Mouse (Mus musculus): ENCODE data around the gene Vps13a. TPM values are rescaled to one million over a fixed set of nuclear protein-coding genes. Genes with fewer than 3 reads are reported as not detected.
"Not testable (repeated sequence)": the region's sequence is repeated elsewhere in the genome, so short reads cannot be mapped to it uniquely, and the experiment has no call there.

The Vps13a gene
- polyA plus RNA-seq, 1 experiment: 25.3 TPM

DNA sequence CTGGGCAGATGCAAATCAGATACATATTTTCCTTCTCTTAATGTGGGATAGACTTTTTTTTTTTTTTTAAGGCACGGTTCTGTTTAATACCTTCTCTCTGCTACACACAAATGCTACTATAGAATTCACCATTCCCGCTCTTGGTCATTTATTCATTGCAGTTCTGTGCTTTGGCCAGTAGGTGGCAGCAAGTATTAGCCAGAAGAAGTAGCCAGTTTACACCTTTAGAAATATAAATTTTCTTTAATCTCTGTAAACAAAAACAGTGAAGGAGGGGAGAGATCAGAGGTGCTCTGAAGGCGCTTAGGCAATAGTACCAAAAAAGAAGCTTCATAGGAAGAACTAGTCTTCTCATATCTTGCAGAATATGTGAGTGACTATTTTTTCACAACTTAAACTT lies 22.0 kb upstream of the Vps13a start:
- Histone ChIP-seq H3K27ac (ENCODE audit: control insufficient read depth, insufficient read depth, low read depth, low read length, poor library complexity) (no peak overlapping the region), H3K4me1 (ENCODE audit: control insufficient read depth, insufficient read depth, low read length) (no peaks in the 10 kb centered on the region), H3K4me3 (replicated peaks; ENCODE audit: control insufficient read depth, low read depth, low read length) (no peak overlapping the region)
- TF ChIP-seq POLR2A (IDR thresholded peaks at IDR 0.05; ENCODE audit: borderline replicate concordance, control insufficient read depth, low read depth, low read length) (no peak), CTCF (IDR thresholded peaks at IDR 0.05; ENCODE audit: control insufficient read depth, insufficient read depth, low read length) (peak; percentile 21; the same call in 1 of the 2 replicates)
- WGBS: 0% methylated on average over 3 of the region's 3 CpGs

DNA sequence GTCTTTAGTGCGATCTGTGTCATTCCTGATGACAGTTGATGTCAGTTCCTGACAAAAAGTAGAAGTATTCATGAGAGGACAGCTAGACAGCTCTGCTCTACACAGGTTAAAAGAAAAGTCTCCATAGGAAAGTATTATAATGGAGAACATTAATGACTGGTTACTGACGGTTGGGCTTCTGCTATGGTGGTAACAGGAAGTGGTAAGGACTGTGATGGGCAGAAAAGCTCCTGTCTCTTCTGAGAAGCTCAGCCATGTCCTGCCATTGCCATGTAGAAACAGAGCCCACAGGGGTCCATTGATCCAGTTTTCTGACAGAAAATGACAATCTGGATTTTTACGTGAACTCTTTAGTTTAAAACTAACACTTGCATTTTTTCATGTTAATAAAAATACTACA lies 21.4 kb upstream of the Vps13a start:
- TF ChIP-seq CTCF (IDR thresholded peaks at IDR 0.05; ENCODE audit: control insufficient read depth, insufficient read depth, low read length): no peak
- no peak for TF ChIP-seq POLR2A (IDR thresholded peaks at IDR 0.05; ENCODE audit: borderline replicate concordance, control insufficient read depth, low read depth, low read length)
- no peak overlapping the region for H3K4me3 ChIP-seq (replicated peaks; ENCODE audit: control insufficient read depth, low read depth, low read length)
- WGBS: 53% methylated on average over 3 of the region's 3 CpGs
- H3K27ac ChIP-seq (ENCODE audit: control insufficient read depth, insufficient read depth, low read depth, low read length, poor library complexity): no peak overlapping the region
- H3K4me1 ChIP-seq (ENCODE audit: control insufficient read depth, insufficient read depth, low read length): no peaks in the 10 kb centered on the region

DNA sequence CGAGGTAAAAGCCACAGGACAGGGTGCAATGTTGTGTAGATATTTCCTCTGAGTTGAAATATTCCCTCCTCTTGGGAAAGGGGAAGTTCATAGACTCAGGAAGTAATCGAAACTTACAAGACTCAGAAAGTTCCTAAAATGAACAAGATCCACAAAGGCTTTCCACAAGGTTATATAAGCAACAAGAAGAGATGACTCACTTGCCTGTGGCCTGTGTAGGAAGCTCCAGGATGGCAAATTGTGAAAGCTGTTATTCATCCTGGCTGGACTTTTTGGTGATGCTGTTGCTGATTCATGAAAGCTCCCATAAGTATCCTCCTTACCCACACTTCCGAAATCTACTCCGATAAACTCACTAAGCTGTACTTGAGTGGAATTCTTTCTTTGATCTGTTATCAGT lies 17.2 kb upstream of the Vps13a start:
- no peak overlapping the region for H3K27ac ChIP-seq (ENCODE audit: control insufficient read depth, insufficient read depth, low read depth, low read length, poor library complexity)
- WGBS: 64% methylated on average over 4 of the region's 4 CpGs
- TF ChIP-seq POLR2A (IDR thresholded peaks at IDR 0.05; ENCODE audit: borderline replicate concordance, control insufficient read depth, low read depth, low read length) (no peak), CTCF (IDR thresholded peaks at IDR 0.05; ENCODE audit: control insufficient read depth, insufficient read depth, low read length) (no peak)
- H3K4me3 ChIP-seq (replicated peaks; ENCODE audit: control insufficient read depth, low read depth, low read length): no peak overlapping the region
- H3K4me1 ChIP-seq (ENCODE audit: control insufficient read depth, insufficient read depth, low read length): no peaks in the 10 kb centered on the region

DNA sequence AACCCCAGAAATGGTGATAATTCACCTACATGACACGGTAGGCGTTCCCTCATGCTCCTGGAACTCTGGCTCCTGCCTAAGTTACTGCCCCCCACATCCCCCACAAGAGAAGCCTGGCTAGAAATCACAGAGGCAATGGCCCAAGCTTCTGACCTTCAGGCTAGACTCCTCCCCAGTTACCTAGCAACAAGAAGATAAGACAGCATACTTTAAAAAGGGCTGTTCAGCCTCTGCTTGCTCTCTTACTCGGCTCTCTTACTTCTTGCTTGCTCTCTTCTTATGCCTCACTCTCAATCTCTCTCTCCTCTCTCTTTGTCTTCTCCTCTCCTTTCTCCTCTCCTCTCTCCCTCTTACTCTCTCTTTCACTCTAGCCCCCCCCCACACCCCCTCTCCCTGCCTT lies 13.8 kb upstream of the Vps13a start:
- H3K4me1 ChIP-seq (ENCODE audit: control insufficient read depth, insufficient read depth, low read length); H3K27ac ChIP-seq (ENCODE audit: control insufficient read depth, insufficient read depth, low read depth, low read length, poor library complexity); H3K4me3 ChIP-seq (replicated peaks; ENCODE audit: control insufficient read depth, low read depth, low read length): not testable (repeated sequence)
- 94% methylated on average over 3 of the region's 3 CpGs for WGBS

- WGBS: 78% methylated on average over 4 of the region's 4 CpGs
- H3K4me1 ChIP-seq (ENCODE audit: control insufficient read depth, insufficient read depth, low read length): no peaks in the 10 kb centered on the region
- H3K4me3 ChIP-seq (replicated peaks; ENCODE audit: control insufficient read depth, low read depth, low read length): no peak overlapping the region
- TF ChIP-seq POLR2A (IDR thresholded peaks at IDR 0.05; ENCODE audit: borderline replicate concordance, control insufficient read depth, low read depth, low read length) (no peak), CTCF (IDR thresholded peaks at IDR 0.05; ENCODE audit: control insufficient read depth, insufficient read depth, low read length) (no peak)
- no peak overlapping the region for H3K27ac ChIP-seq (ENCODE audit: control insufficient read depth, insufficient read depth, low read depth, low read length, poor library complexity)
Observed at GRCm38 (mm10) chr19:16789930-16790329, 9.2 kb upstream of the Vps13a start.

GRCm38 (mm10) chr19:16784879-16785278 lies 4.1 kb upstream of the Vps13a start:
- TF ChIP-seq CTCF (IDR thresholded peaks at IDR 0.05; ENCODE audit: control insufficient read depth, insufficient read depth, low read length) (no peak), POLR2A (IDR thresholded peaks at IDR 0.05; ENCODE audit: borderline replicate concordance, control insufficient read depth, low read depth, low read length) (no peak)
- Histone ChIP-seq H3K4me1 (ENCODE audit: control insufficient read depth, insufficient read depth, low read length) (no peaks in the 10 kb centered on the region), H3K4me3 (replicated peaks; ENCODE audit: control insufficient read depth, low read depth, low read length) (no peak overlapping the region), H3K27ac (ENCODE audit: control insufficient read depth, insufficient read depth, low read depth, low read length, poor library complexity) (no peak overlapping the region)
- 24% methylated on average over 3 of the region's 3 CpGs for WGBS

GRCm38 (mm10) chr19:16781406-16782019 lies 780 bp upstream of the Vps13a start:
- 5% methylated on average over 10 of the region's 10 CpGs for WGBS
- Histone ChIP-seq H3K27ac (ENCODE audit: control insufficient read depth, insufficient read depth, low read depth, low read length, poor library complexity) (peak overlapping the region; percentile 67), H3K4me3 (replicated peaks; ENCODE audit: control insufficient read depth, low read depth, low read length) (peak overlapping the region; percentile 96), H3K4me1 (ENCODE audit: control insufficient read depth, insufficient read depth, low read length) (no peaks in the 10 kb centered on the region; the same call in 1 of the 2 replicates)
- TF ChIP-seq POLR2A (IDR thresholded peaks at IDR 0.05; ENCODE audit: borderline replicate concordance, control insufficient read depth, low read depth, low read length): no peak
- TF ChIP-seq CTCF (IDR thresholded peaks at IDR 0.05; ENCODE audit: control insufficient read depth, insufficient read depth, low read length): no peak

DNA sequence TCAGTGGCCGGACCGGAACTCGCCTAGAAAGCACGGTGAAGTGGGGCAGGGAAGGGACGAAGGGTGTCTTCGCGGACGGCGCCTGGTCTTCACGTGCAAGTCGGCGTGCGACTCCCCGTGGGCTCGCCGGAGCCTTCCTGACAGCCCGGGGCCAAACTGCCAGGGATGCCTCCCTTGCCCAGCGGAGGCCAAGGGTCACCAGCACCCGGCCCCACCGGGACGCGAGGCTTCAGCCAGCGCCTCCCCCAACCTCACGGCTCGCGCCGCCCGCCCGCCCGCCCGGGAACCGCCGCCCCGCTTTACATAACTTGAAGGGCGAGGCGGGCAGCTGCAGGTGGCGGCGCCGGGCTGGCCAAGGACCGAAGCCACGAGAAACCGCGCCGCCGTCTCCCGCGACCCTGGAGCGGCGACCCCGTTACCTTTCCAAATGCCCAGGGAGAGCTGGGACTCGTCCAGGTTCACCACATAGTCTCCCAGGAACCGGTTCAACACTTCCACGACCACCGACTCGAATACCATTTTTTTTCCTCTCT lies 416 bp downstream of the Vps13a start:
- WGBS: under 1% methylated on average over 51 of the region's 55 CpGs
- Histone ChIP-seq H3K4me1 (ENCODE audit: control insufficient read depth, insufficient read depth, low read length) (no peaks in the 10 kb centered on the region; the same call in 1 of the 2 replicates), H3K27ac (ENCODE audit: control insufficient read depth, insufficient read depth, low read depth, low read length, poor library complexity) (peak overlapping the region; percentile 76), H3K4me3 (replicated peaks; ENCODE audit: control insufficient read depth, low read depth, low read length) (peak overlapping the region; percentile 90)
- TF ChIP-seq CTCF (IDR thresholded peaks at IDR 0.05; ENCODE audit: control insufficient read depth, insufficient read depth, low read length): no peak
- no peak for TF ChIP-seq POLR2A (IDR thresholded peaks at IDR 0.05; ENCODE audit: borderline replicate concordance, control insufficient read depth, low read depth, low read length)

GRCm38 (mm10) chr19:16779786-16780185 lies 947 bp downstream of the Vps13a start:
- Histone ChIP-seq H3K4me3 (replicated peaks; ENCODE audit: control insufficient read depth, low read depth, low read length) (peak overlapping the region; percentile 90), H3K4me1 (ENCODE audit: control insufficient read depth, insufficient read depth, low read length) (no peaks in the 10 kb centered on the region; the same call in 1 of the 2 replicates), H3K27ac (ENCODE audit: control insufficient read depth, insufficient read depth, low read depth, low read length, poor library complexity) (no peak overlapping the region)
- no peak for TF ChIP-seq CTCF (IDR thresholded peaks at IDR 0.05; ENCODE audit: control insufficient read depth, insufficient read depth, low read length)
- TF ChIP-seq POLR2A (IDR thresholded peaks at IDR 0.05; ENCODE audit: borderline replicate concordance, control insufficient read depth, low read depth, low read length): no peak
- 10% methylated on average over 8 of the region's 8 CpGs for whole genome bisulfite sequencing

Data from bone marrow, adult 2 months (tissue).